In genomic region chr1:151779306-151779705, GRCm38 (mm10) we compare ENCODE assay signal across 20 mouse cellular contexts.
"Had no signal": no experiment of that assay in that cellular context is flagged by ENCODE, and none has a peak within 500 bp of the region (broad histone marks: within the 10 kb centered on the region; RNA-seq: fewer than 3 reads in every experiment).

No protein-coding gene starts in this region.

- H3K4me2 ChIP-seq: intestine, embryonic 15.5 days; kidney, embryonic 15.5 days; lung, embryonic 15.5 days; midbrain, embryonic 12.5 days; midbrain, embryonic 15.5 days; neural tube, embryonic 13.5 days had no signal

- H3K27me3 ChIP-seq: intestine, embryonic 15.5 days; kidney, embryonic 15.5 days; lung, embryonic 15.5 days; midbrain, embryonic 12.5 days; midbrain, embryonic 15.5 days; neural tube, embryonic 13.5 days had no signal

- ATAC-seq: intestine, embryonic 15.5 days; midbrain, embryonic 15.5 days had no signal

- H3K9ac ChIP-seq: intestine, embryonic 15.5 days; kidney, embryonic 15.5 days; lung, embryonic 15.5 days; midbrain, embryonic 12.5 days; midbrain, embryonic 15.5 days; neural tube, embryonic 13.5 days had no signal

- H3K4me1 ChIP-seq: intestine, embryonic 15.5 days; kidney, embryonic 15.5 days; lung, embryonic 15.5 days; midbrain, embryonic 12.5 days; midbrain, embryonic 15.5 days; neural tube, embryonic 13.5 days had no signal

- H3K27ac ChIP-seq: intestine, embryonic 15.5 days; kidney, embryonic 15.5 days; left cerebral cortex, adult 2 months; lung, embryonic 15.5 days; midbrain, embryonic 12.5 days; midbrain, embryonic 15.5 days; neural tube, embryonic 13.5 days had no signal

- H3K9me3 ChIP-seq: intestine, embryonic 15.5 days; kidney, embryonic 15.5 days; lung, embryonic 15.5 days; midbrain, embryonic 12.5 days; midbrain, embryonic 15.5 days; neural tube, embryonic 13.5 days had no signal

- H3K4me3 ChIP-seq: intestine, embryonic 15.5 days; kidney, embryonic 15.5 days; left cerebral cortex, adult 2 months; lung, embryonic 15.5 days; midbrain, embryonic 12.5 days; midbrain, embryonic 15.5 days; myocyte; neural tube, embryonic 13.5 days had no signal

- DNase-seq: kidney, adult 11 months; kidney, adult 8-10 months; kidney, postnatal 10 days; layer of hippocampus, postnatal 36 days; lung, adult 18-20 months; lung, postnatal 10 days; lung, postnatal 36 days; retina, postnatal 1 day; right cerebral cortex, postnatal 25 days; spleen, adult 18-20 months; thymus, adult 18-20 months; thymus, postnatal 4 days had no signal
